ENCODE assay signal across 8 mouse cellular contexts in genomic region chr2:13572647-13573407, GRCm38 (mm10). TPM values are rescaled to one million over a fixed set of nuclear protein-coding genes. Genes with fewer than 3 reads are reported as not detected.
DNase-seq lines count a peak whose midpoint lies in the region; ATAC-seq lines count a peak whose summit lies in the region.

No protein-coding gene starts in this region.

- H3K27me3 ChIP-seq in heart, embryonic 15.5 days, result no peaks in the 10 kb centered on the region
- H3K27me3 ChIP-seq in hindbrain, embryonic 11.5 days (ENCODE audit: control insufficient read depth, insufficient read depth, low read length), result no peaks in the 10 kb centered on the region

- H3K4me2 ChIP-seq in heart, embryonic 15.5 days, result peak overlapping the region; percentile 75
- H3K4me2 ChIP-seq in hindbrain, embryonic 11.5 days (replicated peaks; ENCODE audit: low read depth, low read length), result peak overlapping the region; percentile 62

- H3K27ac ChIP-seq in heart, embryonic 15.5 days, result peak overlapping the region; percentile 99
- peak overlapping the region; percentile 96 for H3K27ac ChIP-seq in hindbrain, embryonic 11.5 days (ENCODE audit: low read depth, low read length)

- H3K4me1 ChIP-seq in heart, embryonic 15.5 days (replicated peaks), result peaks cover 21% of the 10 kb centered on the region
- H3K4me1 ChIP-seq in hindbrain, embryonic 11.5 days (replicated peaks; ENCODE audit: control insufficient read depth, insufficient read depth, low read length), result peaks cover 4% of the 10 kb centered on the region

- peaks cover 5% of the 10 kb centered on the region for H3K36me3 ChIP-seq in heart, embryonic 15.5 days
- H3K36me3 ChIP-seq in hindbrain, embryonic 11.5 days (ENCODE audit: control insufficient read depth, insufficient read depth, low read length), result peaks cover 4% of the 10 kb centered on the region; the same call in 1 of the 2 replicates

- no peaks in the 10 kb centered on the region for H3K9me3 ChIP-seq in heart, embryonic 15.5 days (replicated peaks)
- no peaks in the 10 kb centered on the region for H3K9me3 ChIP-seq in hindbrain, embryonic 11.5 days (ENCODE audit: control insufficient read depth, low read length)

- WGBS in heart, embryonic 15.5 days, result 14% methylated on average over 12 of the region's 12 CpGs
- 4% methylated on average over 12 of the region's 12 CpGs for WGBS in hindbrain, embryonic 11.5 days

- peak overlapping the region; percentile 73 for H3K9ac ChIP-seq in heart, embryonic 15.5 days
- peak overlapping the region; percentile 78 for H3K9ac ChIP-seq in hindbrain, embryonic 11.5 days (ENCODE audit: low read depth, low read length)

- peak; percentile 12; the same call in 1 of the 2 replicates for ATAC-seq in heart, embryonic 15.5 days (replicated peaks; ENCODE audit: insufficient number of reproducible peaks, insufficient read depth, low FRiP score, low read depth)
- 0 out of 2 replicates have a peak, but pooled peaks have one; percentile 5 for ATAC-seq in hindbrain, embryonic 11.5 days (ENCODE audit: low FRiP score)
- ATAC-seq in megakaryocyte progenitor cell, adult 5-6 weeks (replicated peaks; ENCODE audit: poor library complexity), result peak; percentile 1; the same call in 1 of the 2 replicates

- H3K4me3 ChIP-seq in heart, embryonic 15.5 days, result peak overlapping the region; percentile 87
- H3K4me3 ChIP-seq in hindbrain, embryonic 11.5 days (ENCODE audit: low read depth, low read length), result peak overlapping the region; percentile 92

- DNase-seq in heart, adult 11 months, result no peak
- DNase-seq in NIH3T3 (ENCODE audit: low read depth), result peak; percentile 45
- no peak for DNase-seq in hindbrain, embryonic 11.5 days (ENCODE audit: low spot score)
- DNase-seq in urinary bladder, postnatal 14 days (ENCODE audit: low spot score), result no peak
- DNase-seq in urinary bladder, postnatal 25 days (ENCODE audit: low spot score), result no peak
- no peak for DNase-seq in adrenal gland, adult 18-20 months (ENCODE audit: low spot score in 2 of 2)

RNA-seq across cellular contexts. Expression of gene Vim, which starts 0.9 kb away (rescaled TPM):
- 867 and 926 TPM in 2 replicates for polyA plus RNA-seq in heart, embryonic 15.5 days (2015; fragmentation: Nextera tagmentation; extraction: Ambion mirVana)
- 1,373 and 1,430 TPM in 2 replicates for polyA plus RNA-seq in hindbrain, embryonic 11.5 days (2014; fragmentation: Nextera tagmentation; extraction: Ambion mirVana)
- total RNA-seq in megakaryocyte progenitor cell, adult 5-6 weeks (2015), result 816 and 1,066 TPM in 2 replicates
- total RNA-seq in megakaryocyte progenitor cell, adult 5-6 weeks (2017), result 743 and 949 TPM in 2 replicates
- 100 to 1,000 TPM; 152 to 479 TPM for total RNA-seq in adrenal gland, adult 18-20 months (2021)

RNA-seq across cellular contexts. Expression of gene Trdmt1, which starts 28.4 kb away (rescaled TPM):
- polyA plus RNA-seq in heart, embryonic 15.5 days (2015; fragmentation: Nextera tagmentation; extraction: Ambion mirVana), result 7.6 and 8.1 TPM in 2 replicates
- polyA plus RNA-seq in hindbrain, embryonic 11.5 days (2014; fragmentation: Nextera tagmentation; extraction: Ambion mirVana), result 8.7 and 9.8 TPM in 2 replicates
- 13.9 and 14.4 TPM in 2 replicates for total RNA-seq in megakaryocyte progenitor cell, adult 5-6 weeks (2015)
- total RNA-seq in megakaryocyte progenitor cell, adult 5-6 weeks (2017), result 16.4 and 17.7 TPM in 2 replicates
- 1 to 10 TPM; 2.8 to 3.2 TPM for total RNA-seq in adrenal gland, adult 18-20 months (2021)
